8 mouse cellular contexts compared by ENCODE assay signal in genomic region chr9:21691862-21692261, GRCm38 (mm10). TPM values are rescaled to one million over a fixed set of nuclear protein-coding genes. Genes with fewer than 3 reads are reported as not detected.
DNase-seq lines count a peak whose midpoint lies in the region; ATAC-seq and TF ChIP-seq lines count a peak whose summit lies in the region.

No protein-coding gene starts in this region.

- no peaks in the 10 kb centered on the region for H3K27me3 ChIP-seq in intestine, embryonic 14.5 days (replicated peaks; ENCODE audit: control insufficient read depth, insufficient read depth, low read length)
- no peaks in the 10 kb centered on the region for H3K27me3 ChIP-seq in intestine, embryonic 16.5 days (replicated peaks; ENCODE audit: control insufficient read depth, insufficient read depth, low read length)
- H3K27me3 ChIP-seq in CH12.LX (replicated peaks), result no peaks in the 10 kb centered on the region
- no peaks in the 10 kb centered on the region for H3K27me3 ChIP-seq in hindbrain, postnatal 0 days (ENCODE audit: insufficient read depth, low read length)

- no peak overlapping the region for H3K4me2 ChIP-seq in intestine, embryonic 14.5 days (ENCODE audit: low read length)
- H3K4me2 ChIP-seq in intestine, embryonic 16.5 days (ENCODE audit: low read depth, low read length), result no peak overlapping the region
- H3K4me2 ChIP-seq in CH12.LX (ENCODE audit: insufficient read depth, low read depth, poor library complexity, severe bottlenecking), result no peak overlapping the region
- H3K4me2 ChIP-seq in hindbrain, postnatal 0 days (ENCODE audit: low read depth, low read length), result no peak overlapping the region

- peak; percentile 38; the same call in 1 of the 2 replicates for ATAC-seq in intestine, embryonic 14.5 days (replicated peaks; ENCODE audit: low FRiP score, low TSS enrichment, low read depth)
- no peak for ATAC-seq in intestine, embryonic 16.5 days
- peak; percentile 58 for ATAC-seq in hindbrain, postnatal 0 days

- no peak overlapping the region for H3K4me3 ChIP-seq in intestine, embryonic 14.5 days (ENCODE audit: low read depth, low read length)
- H3K4me3 ChIP-seq in intestine, embryonic 16.5 days (ENCODE audit: low read length), result no peak overlapping the region
- no peak overlapping the region for H3K4me3 ChIP-seq in CH12.LX (replicated peaks in 1 of 3; ENCODE audit: low read depth in 2 of 3, low read length in 2 of 3, poor library complexity in 1 of 3)
- H3K4me3 ChIP-seq in hindbrain, postnatal 0 days (ENCODE audit: low read length), result no peak overlapping the region

- H3K27ac ChIP-seq in intestine, embryonic 14.5 days (ENCODE audit: low read depth), result no peak overlapping the region
- H3K27ac ChIP-seq in intestine, embryonic 16.5 days (ENCODE audit: low read length), result no peak overlapping the region
- no peak overlapping the region for H3K27ac ChIP-seq in CH12.LX (ENCODE audit: insufficient read depth, low read depth)
- no peak overlapping the region for H3K27ac ChIP-seq in hindbrain, postnatal 0 days

- no peaks in the 10 kb centered on the region for H3K4me1 ChIP-seq in intestine, embryonic 14.5 days (replicated peaks; ENCODE audit: control insufficient read depth, insufficient read depth, low read length)
- H3K4me1 ChIP-seq in intestine, embryonic 16.5 days (ENCODE audit: control insufficient read depth, insufficient read depth, low read length), result no peaks in the 10 kb centered on the region
- H3K4me1 ChIP-seq in CH12.LX (ENCODE audit: control insufficient read depth in 1 of 2, insufficient read depth in 2 of 2), result peaks cover 0 to 2% of the 10 kb centered on the region in 2 experiments; a peak in 2 of 4 replicates
- no peaks in the 10 kb centered on the region for H3K4me1 ChIP-seq in hindbrain, postnatal 0 days (ENCODE audit: insufficient read depth, low read length)

- H3K36me3 ChIP-seq in intestine, embryonic 14.5 days (ENCODE audit: control insufficient read depth, insufficient read depth, low read length), result peaks cover 90% of the 10 kb centered on the region
- H3K36me3 ChIP-seq in intestine, embryonic 16.5 days (ENCODE audit: control insufficient read depth, insufficient read depth, low read length), result peaks cover 16% of the 10 kb centered on the region
- H3K36me3 ChIP-seq in CH12.LX (replicated peaks in 1 of 2; ENCODE audit: control insufficient read depth in 1 of 2, insufficient read depth in 1 of 2, low read length in 1 of 2), result peaks cover 55 to 91% of the 10 kb centered on the region in 2 experiments
- H3K36me3 ChIP-seq in hindbrain, postnatal 0 days (ENCODE audit: insufficient read depth, low read length), result peaks cover 50% of the 10 kb centered on the region; the same call in 1 of the 2 replicates

- DNase-seq in intestine, embryonic 14.5 days (ENCODE audit: low spot score), result no peak
- DNase-seq in CH12.LX (ENCODE audit: extremely low read depth) (no peak), ZHBTc4 (ENCODE audit: low read depth, low spot score) (peak; percentile 33)
- peak; percentile 63 for DNase-seq in hindbrain, postnatal 0 days (ENCODE audit: low spot score)
- DNase-seq in naive thymus-derived CD4-positive, alpha-beta T cell, adult 2 months (ENCODE audit: low read depth), result peak; percentile 35
- no peak for DNase-seq in layer of hippocampus, postnatal 14 days (ENCODE audit: low spot score in 2 of 2)
- DNase-seq in T-cell, adult 2 months (ENCODE audit: low spot score), result no peak

- TF ChIP-seq RAD21 in CH12.LX (IDR thresholded peaks at IDR 0.05; ENCODE audit: low read depth, low read length), result peak; percentile 13

- H3K9ac ChIP-seq in intestine, embryonic 14.5 days (ENCODE audit: low read length), result no peak overlapping the region
- H3K9ac ChIP-seq in intestine, embryonic 16.5 days (ENCODE audit: low read depth, low read length), result no peak overlapping the region
- H3K9ac ChIP-seq in CH12.LX (ENCODE audit: insufficient read depth, low read depth), result no peak overlapping the region
- no peak overlapping the region for H3K9ac ChIP-seq in hindbrain, postnatal 0 days (replicated peaks; ENCODE audit: low read length)

- peak in 1 of 2 experiments; percentile 62; a peak in 2 of 4 replicates for TF ChIP-seq CTCF in CH12.LX (conservative IDR thresholded peaks at IDR 0.05 in 1 of 2, IDR thresholded peaks at IDR 0.05 in 1 of 2; ENCODE audit: low read depth in 2 of 2, low read length in 2 of 2)
- TF ChIP-seq CTCF in hindbrain, postnatal 0 days (IDR thresholded peaks at IDR 0.05; ENCODE audit: low read depth), result peak; percentile 70

- TF ChIP-seq POLR2A in CH12.LX (IDR thresholded peaks at IDR 0.05; ENCODE audit: low read depth, low read length), result no peak

- dilution Hi-C loops in CH12.LX (cut with MboI; ENCODE audit: extremely low pct_ligation_motif_present, extremely low pct_unique_long_range_greater_than_20kb, low sequenced_read_pairs), result no loop called here

- no peaks in the 10 kb centered on the region for H3K9me3 ChIP-seq in intestine, embryonic 14.5 days (ENCODE audit: control insufficient read depth, low read length)
- no peaks in the 10 kb centered on the region for H3K9me3 ChIP-seq in intestine, embryonic 16.5 days (ENCODE audit: control insufficient read depth, low read length)
- no peaks in the 10 kb centered on the region for H3K9me3 ChIP-seq in CH12.LX (replicated peaks; ENCODE audit: low read length)
- H3K9me3 ChIP-seq in hindbrain, postnatal 0 days (ENCODE audit: low read length), result no peaks in the 10 kb centered on the region

- WGBS in intestine, embryonic 14.5 days, result 50% methylated on average over 2 of the region's 2 CpGs
- 45% methylated on average over 2 of the region's 2 CpGs for WGBS in intestine, embryonic 16.5 days
- 50% methylated on average over 2 of the region's 2 CpGs for WGBS in hindbrain, postnatal 0 days

- H3K79me2 ChIP-seq in CH12.LX (replicated peaks; ENCODE audit: control insufficient read depth, extremely low read depth, insufficient read depth, poor library complexity, severe bottlenecking), result no peaks in the 10 kb centered on the region

- TF ChIP-seq EP300 in CH12.LX (IDR thresholded peaks at IDR 0.05; ENCODE audit: low read length), result no peak

- in situ Hi-C loops in CH12.LX (cut with MboI; ENCODE audit: low pct_ligation_motif_present, low pct_unique_long_range_greater_than_20kb, low sequenced_read_pairs), result loop anchor here (5.0 kb wide), 1 partner anchor 110 kb away; no protein-coding TSS in a partner anchor

TF ChIP-seq in CH12.LX, 34 proteins besides CTCF, POLR2A, EP300 and RAD21:
- TF ChIP-seq MXI1 (IDR thresholded peaks at IDR 0.05; ENCODE audit: low read depth, low read length) (no peak), GABPA (IDR thresholded peaks at IDR 0.05; ENCODE audit: insufficient replicate concordance, low read depth, low read length) (no peak), MAX (IDR thresholded peaks at IDR 0.05; ENCODE audit: low read length) (no peak), TCF12 (IDR thresholded peaks at IDR 0.05; ENCODE audit: low read depth, low read length) (no peak), SMC3 (IDR thresholded peaks at IDR 0.05; ENCODE audit: low read depth, low read length) (peak; percentile 45)

RNA-seq across cellular contexts. Expression of gene Ldlr, which starts 31.4 kb away (rescaled TPM):
- polyA plus RNA-seq in intestine, embryonic 14.5 days (2014; fragmentation: Nextera tagmentation; extraction: Ambion mirVana), result 32.2 and 34.8 TPM in 2 replicates
- polyA plus RNA-seq in intestine, embryonic 16.5 days (2015; fragmentation: Nextera tagmentation; extraction: Ambion mirVana), result 86.7 and 88.2 TPM in 2 replicates
- total RNA-seq in CH12.LX (2012; rRNA removed) (24.9 and 28.2 TPM in 2 replicates), CH12.LX (2014; rRNA removed) (18.3 and 24.0 TPM in 2 replicates)
- polyA plus RNA-seq in CH12.LX (2012; ENCODE audit: insufficient read length, low read depth), result 31.0 and 34.7 TPM in 2 replicates
- 20.6 and 28.4 TPM in 2 replicates for total RNA-seq in hindbrain, postnatal 0 days (2014; rRNA removed)
- polyA plus RNA-seq in hindbrain, postnatal 0 days (2015; fragmentation: Nextera tagmentation; extraction: Ambion mirVana), result 10.7 and 10.9 TPM in 2 replicates
- 10 to 100 TPM; 20.2 to 21.0 TPM for total RNA-seq in layer of hippocampus, postnatal 14 days (2021)

Comparison
In these comparisons a context has a peak if more than half of its experiments do, and no peak if none do; other contexts are left out.
1. DNase-seq: peak in ZHBTc4 (single experiment), hindbrain, postnatal 0 days (single experiment) and naive thymus-derived CD4-positive, alpha-beta T cell, adult 2 months (single experiment); none in intestine, embryonic 14.5 days (single experiment), CH12.LX (single experiment), layer of hippocampus, postnatal 14 days (0 of 2) and T-cell, adult 2 months (single experiment).